Mouse (Mus musculus) heart, adult 9 months (tissue): ENCODE measurements around the gene Mdn1.

ENCODE experiments used
- DNase-seq, 2 experiments: peaks; one replicate each; pipeline ENCODE4 v3.0.0; 2022; ENCODE audit warnings: low spot score in 2 of 2

The Mdn1 gene

DNA sequence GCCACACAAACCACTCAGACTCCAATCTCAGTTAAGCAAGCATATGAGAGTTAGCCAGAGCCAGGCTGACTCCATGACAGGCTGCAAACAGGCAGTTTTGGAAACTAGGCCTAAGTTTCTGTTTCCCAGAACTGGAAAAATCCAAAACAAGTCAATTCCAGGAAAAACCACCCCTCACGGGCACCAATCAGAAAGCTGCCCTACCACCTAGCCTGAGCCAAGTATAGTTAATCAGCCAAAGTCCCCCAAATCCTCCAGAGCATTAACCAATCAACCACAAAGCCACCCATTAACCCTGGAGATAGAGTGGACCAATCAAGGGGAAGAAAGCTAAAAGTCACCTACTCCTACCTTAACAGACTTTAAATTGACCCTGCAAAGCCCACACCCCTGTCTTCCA is 130.2 kb downstream of the Mdn1 start:
- DNase-seq = no peak

DNA sequence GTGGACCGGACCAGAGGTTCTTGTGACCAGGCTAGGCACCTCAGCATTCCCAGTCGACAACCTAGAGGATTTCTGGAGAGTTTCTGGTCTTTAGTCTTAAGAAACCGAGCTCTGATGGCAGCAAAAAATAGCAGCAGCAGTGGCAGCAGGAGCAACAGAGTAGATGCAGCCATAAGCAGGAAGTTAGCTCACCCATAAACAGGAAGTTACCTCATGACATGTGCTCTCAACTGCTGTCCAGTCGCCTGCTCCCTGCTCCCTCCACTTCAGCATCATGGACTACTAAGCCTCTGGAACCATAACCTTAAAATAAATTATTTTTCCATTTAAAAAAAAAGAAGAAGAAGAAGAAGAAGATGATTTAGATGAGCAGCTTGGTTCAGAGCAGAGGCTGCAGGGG is 132.1 kb downstream of the Mdn1 start:
- DNase-seq = no peak

DNA sequence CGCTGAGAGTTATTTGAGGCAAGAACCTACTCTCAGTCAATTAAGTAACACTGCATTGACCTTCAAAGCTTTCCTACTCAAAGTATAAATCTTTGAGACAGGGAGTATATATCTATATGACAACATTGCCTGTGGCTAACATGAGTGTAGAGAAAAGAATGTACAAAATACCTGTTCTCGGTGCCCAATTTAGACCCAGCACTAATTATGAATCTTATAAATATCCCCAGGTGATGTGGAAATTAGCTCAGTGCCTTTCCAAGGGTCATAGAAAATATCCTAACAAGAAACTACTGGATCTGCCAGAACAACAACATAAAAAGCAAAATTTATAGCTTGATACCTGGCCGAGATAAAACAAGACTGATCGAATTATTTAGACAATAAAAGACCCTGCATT is 142.1 kb downstream of the Mdn1 start:
- DNase-seq = no peak

DNA sequence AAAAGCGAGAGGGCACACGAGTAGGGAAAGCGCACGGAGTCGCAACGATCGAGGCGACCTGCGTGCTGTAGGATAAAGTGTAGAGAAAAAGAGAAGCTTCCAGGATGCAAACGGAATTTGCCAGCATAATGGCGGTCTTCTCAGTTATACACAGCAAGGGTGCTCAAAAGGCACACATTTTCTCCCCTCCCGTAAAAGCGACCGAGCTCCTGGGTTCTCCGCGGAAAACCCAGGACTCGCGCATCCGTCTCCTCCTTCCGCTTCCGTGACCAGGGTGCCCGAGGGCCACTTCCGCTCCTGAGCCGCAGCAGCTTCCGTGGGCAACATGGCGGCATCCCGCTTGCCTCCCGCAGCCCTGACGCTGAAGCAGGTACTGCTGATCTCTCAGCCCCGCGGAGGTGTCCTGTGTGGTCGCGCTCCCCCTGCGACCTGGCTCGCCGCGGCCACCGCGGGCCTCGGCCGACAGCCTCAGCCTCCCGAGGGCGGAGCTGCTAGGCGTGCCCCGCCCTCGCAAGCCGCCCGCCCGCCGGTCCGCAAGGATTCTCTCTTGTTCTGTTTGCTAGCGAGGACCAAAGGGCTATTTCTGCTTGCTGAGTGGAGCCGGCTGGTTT is 143.2 kb downstream of the Mdn1 start, which contains the start of gene Lyrm2:
TSS of gene Lyrm2 (plus strand) at position 288 of the 611 bp plus-strand sequence.
- peak; percentile 77 to 78 for DNase-seq

DNA sequence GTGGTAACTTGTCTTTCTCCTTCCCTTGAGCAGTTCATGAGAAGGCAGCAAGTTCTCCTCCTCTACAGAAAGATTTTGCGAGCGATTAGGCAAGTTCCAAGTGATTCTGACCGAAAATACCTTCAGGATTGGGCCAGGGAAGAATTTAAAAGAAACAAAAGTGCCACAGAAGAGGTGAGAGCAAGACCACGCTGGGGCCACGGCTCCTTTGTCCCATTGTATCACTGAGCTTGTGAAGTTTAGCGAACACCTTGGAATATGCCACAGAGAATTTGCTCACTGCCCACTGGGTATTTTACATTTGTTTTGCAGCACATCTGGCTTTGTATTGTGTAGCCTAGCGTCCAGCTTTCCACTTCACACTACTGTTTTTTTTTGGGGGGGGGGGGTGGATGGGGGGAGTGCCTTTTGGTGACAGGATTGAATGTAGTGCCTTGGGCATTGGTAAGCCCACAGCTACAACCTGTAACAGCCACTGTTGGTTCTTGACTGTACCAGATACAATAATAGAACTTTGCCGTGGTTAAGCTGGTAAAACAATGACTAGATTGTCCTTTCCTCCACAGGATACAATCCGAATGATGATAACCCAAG is 143.8 kb downstream of the Mdn1 start:
- DNase-seq = no peak

- no peak for DNase-seq
These were observed 160.6 kb downstream of the Mdn1 start for GRCm38 (mm10) chr4:32817478-32817877.

- no peak for DNase-seq
These were observed 163.8 kb downstream of the Mdn1 start for GRCm38 (mm10) chr4:32820676-32821075.

DNA sequence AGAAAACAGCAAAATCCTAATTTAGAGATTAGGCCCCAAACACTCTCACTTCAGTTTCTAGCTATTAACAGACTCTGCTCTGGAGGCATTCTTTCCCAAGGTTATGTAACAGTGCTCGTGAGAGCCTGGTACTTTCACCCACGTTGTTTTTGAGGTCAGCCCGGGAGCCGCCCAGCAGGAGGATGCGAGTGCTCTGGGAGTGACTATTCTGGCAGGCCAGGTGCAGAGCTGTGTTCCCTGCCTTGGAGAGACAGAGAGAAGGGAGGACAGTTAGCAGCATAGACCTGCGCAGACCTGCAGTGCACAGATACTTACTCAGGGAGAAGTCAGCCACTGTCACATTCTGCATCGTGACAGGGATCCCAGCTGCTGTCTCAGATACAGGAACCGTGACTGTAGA is 167.3 kb downstream of the Mdn1 start:
- no peak for DNase-seq
